Mouse (Mus musculus): Measurements from ENCODE around the gene Manbal.

Manbal gene

DNA sequence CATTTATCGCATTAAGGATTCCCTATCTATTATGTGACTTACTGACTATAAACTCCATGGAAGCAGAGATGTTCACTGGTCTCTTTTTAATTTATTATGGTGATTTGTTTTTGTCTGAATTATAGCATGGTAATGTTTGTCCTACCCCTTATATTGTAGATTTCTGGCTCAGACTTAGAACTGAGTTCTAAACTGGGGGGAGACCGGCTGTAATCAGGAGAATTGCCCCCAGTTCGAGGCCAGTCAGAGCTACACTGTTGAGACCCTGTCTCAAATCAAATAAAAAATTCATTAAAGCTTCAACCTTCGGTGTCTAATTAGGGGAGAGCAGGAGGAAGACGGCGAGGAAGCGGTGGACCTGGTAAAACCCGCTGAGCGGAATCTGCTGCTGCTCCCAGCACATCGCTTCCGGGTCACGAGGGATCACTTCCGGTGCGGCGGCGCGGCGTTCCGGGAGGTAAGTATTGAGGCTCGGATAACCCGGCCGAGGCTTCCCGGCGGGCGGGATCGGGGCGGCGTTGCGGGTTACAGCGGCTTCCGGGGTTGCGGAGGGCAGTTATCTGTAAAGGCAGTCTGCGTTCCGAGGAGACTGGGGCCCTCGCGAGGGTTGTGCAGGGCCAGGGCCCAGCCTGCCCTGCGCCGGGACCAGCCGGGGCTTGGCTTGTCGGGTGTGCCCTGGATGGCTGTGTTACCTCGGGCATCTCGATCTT lies at the start of gene Manbal:
TSS of gene Manbal (plus strand) at position 411 of the 710 bp plus-strand sequence.
- peak; percentile 92 for DNase-seq (ENCODE audit: low spot score)

DNA sequence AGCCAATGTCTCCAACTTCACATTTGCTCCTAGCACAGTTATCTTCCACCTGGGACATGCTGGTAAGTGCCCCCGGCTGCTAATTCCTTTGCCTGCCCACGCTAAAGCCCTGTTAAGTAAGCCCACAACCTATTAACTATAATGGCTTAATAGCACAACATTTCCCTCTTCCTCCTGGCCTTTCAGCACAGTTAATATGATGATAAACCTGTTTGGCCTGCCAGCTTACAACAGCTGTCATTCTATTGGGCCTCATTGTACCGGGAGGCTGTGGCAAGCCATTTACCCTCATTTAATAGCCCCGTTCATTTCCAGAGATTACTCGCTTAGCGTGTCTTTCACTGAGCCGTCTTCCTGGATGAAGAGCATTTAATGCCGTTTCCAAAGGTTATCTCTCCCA lies 47.3 kb upstream of the Manbal start:
- no peak for DNase-seq (ENCODE audit: low spot score)

- no peak for DNase-seq (ENCODE audit: low spot score)
Observed at GRCm38 (mm10) chr2:157320886-157321285, 46.5 kb upstream of the Manbal start.

DNA sequence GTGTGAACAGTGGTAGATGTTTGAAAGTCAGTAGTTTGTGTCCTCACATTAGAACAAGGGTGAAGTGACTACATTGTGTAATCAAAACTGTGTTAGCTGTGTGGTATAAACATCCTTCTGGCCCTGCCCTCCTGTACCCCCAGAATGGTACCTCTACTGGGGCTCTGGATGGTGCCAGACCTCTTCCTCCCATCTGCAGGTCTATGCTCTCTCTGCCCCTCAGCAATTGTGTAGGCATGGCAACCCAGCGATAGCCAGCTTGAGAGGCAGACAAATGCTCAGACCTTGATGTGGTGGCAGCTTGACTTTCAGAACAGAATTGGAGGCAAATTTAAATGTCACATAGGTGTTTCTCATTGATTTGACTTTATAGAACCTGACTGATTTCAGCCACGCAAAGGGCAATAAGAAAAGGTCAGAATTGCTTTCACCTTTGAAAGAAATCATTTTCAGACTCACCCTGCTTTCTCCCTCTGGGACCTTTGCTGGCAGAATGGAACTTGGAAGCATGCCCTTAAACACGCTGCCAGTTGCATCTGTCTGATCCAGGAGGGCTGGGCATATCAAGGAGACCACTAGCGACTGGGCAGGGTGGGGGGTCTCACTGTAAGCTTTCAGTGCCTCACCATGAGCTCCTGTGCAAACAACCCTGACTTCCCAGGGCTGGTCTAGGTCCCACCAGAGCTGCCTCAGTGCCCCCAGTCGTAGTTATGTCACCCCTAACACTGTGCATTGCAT lies 45.2 kb upstream of the Manbal start:
- DNase-seq (ENCODE audit: low spot score), result no peak

DNA sequence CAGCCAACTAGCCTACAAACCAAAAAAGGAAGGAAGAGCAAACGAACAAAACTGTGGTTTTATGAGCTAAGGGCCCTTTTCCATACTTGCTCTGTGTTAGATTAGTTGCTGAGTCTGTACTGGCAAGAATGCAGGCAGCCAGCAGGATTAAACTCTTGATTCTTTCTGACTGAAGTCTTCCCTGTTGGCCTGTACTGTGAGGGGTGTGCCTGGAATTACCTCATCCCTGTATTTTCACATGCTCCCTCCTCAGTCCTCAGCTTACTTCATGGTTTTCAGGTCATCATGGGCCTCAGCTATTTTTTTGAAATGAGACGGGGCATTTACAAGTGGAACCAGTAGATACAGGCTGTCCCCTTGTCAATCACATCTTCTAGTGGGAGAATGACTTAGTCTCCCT lies 42.2 kb upstream of the Manbal start:
- no peak for DNase-seq (ENCODE audit: low spot score)

- DNase-seq (ENCODE audit: low spot score), result no peak
Observed at GRCm38 (mm10) chr2:157328106-157328505, 39.3 kb upstream of the Manbal start.

DNA sequence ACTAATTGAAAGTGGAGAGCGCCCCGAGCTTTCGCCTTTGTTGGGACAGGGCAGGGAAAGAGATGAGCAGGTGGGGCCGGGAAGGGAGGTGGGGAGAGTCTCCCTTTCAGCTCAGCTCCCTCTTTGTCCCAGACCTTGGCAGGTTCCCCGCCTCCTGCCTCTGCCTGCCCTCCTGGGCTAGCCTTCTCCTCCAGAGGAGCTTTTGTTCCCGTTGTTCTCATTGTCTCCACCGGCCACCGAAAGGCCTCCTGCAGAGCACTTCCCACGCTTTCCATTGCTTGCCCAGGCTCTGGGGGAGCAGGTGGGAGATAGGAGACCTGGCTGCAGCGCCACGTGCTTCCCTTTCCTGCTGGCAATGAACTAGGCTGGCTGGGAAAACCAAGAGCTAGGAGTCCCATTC lies 38.8 kb upstream of the Manbal start:
- no peak for DNase-seq (ENCODE audit: low spot score)

- DNase-seq (ENCODE audit: low spot score), result no peak
Observed at GRCm38 (mm10) chr2:157332059-157332458, 35.3 kb upstream of the Manbal start.

GRCm38 (mm10) chr2:157338663-157339062 lies 28.7 kb upstream of the Manbal start:
- DNase-seq (ENCODE audit: low spot score), result peak; percentile 75

DNA sequence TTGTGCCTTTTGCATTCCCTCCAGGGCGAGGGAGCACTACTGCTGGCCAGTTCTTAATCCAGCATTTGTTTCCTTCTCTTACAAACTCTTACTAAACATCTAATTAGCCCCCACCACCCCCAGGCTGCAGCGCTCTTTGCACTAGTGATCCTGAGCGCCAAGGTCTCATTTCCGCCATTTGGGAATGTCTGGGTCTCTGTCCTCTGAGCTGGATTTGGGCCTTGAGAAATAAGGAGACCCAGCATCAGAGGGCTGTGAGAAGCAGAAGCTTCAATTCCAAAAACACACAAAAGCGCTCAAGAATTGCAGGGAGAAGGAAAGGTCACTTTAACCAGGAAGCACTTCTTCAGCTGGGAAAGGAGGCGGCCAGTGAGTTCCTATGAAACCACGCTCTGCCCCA lies 27.9 kb upstream of the Manbal start:
- DNase-seq (ENCODE audit: low spot score), result no peak

- no peak for DNase-seq (ENCODE audit: low spot score)
Observed at GRCm38 (mm10) chr2:157340221-157340741, 27.1 kb upstream of the Manbal start.

GRCm38 (mm10) chr2:157341554-157342270 lies 25.7 kb upstream of the Manbal start:
- DNase-seq (ENCODE audit: low spot score), result peak; percentile 50

- DNase-seq (ENCODE audit: low spot score), result no peak
Observed at GRCm38 (mm10) chr2:157342328-157342926, 25.0 kb upstream of the Manbal start.

GRCm38 (mm10) chr2:157343337-157343736 lies 24.1 kb upstream of the Manbal start:
- no peak for DNase-seq (ENCODE audit: low spot score)

GRCm38 (mm10) chr2:157347361-157348159 lies 19.8 kb upstream of the Manbal start, which contains the start of gene Ghrh:
TSS of gene Ghrh (minus strand) at chr2:157347506.
- no peak for DNase-seq (ENCODE audit: low spot score)

GRCm38 (mm10) chr2:157349121-157349778 lies 18.1 kb upstream of the Manbal start:
- DNase-seq (ENCODE audit: low spot score), result no peak

DNA sequence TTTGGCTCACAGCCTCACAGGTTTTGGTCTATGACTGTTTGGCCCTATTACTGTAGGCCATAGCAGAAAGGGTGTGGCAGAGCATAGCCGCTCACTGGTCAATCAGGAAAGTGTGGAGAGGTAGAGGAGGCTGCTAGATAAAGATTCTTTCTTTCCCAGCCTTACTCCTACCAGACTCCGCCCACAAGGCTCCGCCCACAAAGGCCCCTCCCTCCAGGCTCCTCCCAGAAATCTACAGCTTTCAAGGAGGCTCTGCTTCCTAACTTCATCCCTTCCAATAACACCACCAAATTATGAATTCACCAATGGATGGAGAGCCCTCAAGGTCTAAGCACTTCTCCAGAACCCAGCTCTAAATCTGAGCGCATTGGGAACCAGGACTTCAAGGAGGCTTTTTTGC lies 14.2 kb upstream of the Manbal start:
- no peak for DNase-seq (ENCODE audit: low spot score)

DNA sequence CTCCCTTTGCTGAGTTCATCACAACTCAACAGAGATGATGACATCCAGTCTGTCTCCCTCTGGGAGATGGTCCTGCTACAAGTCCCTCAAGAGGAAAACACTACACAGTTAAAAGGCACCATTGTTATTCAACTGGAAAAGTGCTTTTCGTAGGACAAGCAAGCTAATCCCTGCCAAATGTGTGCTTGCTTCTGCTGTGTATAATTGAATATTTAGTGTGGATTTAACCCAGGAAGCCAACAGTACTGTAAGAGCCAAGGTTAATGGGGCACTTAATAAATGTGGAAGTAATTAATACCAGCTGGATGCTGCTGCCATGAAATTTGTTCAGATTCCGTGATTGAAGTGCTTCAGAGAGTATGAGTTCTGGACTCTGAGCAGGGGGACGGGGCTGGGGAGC lies 13.3 kb upstream of the Manbal start:
- no peak for DNase-seq (ENCODE audit: low spot score)

DNA sequence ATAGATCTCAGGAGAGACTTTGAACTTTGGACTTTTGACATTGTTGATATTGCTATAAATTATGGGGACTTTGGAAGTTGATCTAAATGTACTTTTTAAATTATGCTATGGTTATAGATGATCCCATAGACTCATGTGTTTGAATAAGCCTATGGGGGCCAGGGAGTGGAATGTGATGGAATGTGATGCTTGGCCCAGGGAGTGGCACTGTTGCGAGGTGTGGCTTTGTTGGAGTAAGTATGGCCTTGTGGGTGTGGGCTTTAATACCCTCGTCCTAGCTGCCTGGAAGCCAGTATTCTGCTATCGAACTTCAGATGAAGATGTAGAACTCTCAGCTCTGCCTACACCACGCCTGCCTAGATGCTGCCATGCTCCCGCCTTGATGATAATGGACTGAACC lies 7.4 kb upstream of the Manbal start:
- no peak for DNase-seq (ENCODE audit: low spot score)

GRCm38 (mm10) chr2:157363031-157363430 lies 4.4 kb upstream of the Manbal start:
- no peak for DNase-seq (ENCODE audit: low spot score)

GRCm38 (mm10) chr2:157366762-157367161 lies 632 bp upstream of the Manbal start:
- peak; percentile 17 for DNase-seq (ENCODE audit: low spot score)

Measured in c-Kit-positive CD71-positive TER-119-positive erythroid progenitor cells, embryonic 14.5 days (primary cell).